Mouse (Mus musculus) ES-Bruce4 (cell line): ENCODE measurements around the gene Gm45618. TPM values are rescaled to one million over a fixed set of nuclear protein-coding genes. Genes with fewer than 3 reads are reported as not detected.
A peak's percentile ranks its signal among the peaks of the same experiment; 100 is the strongest.

Experiments used
- H3K27ac ChIP-seq: 2 replicates; pipeline ENCODE4 v1.5.1; 2012; ENCODE audit warnings: low read length, inconsistent platforms; ENCODE audit not compliant: insufficient read depth
- H3K27me3 ChIP-seq: 2 replicates; pipeline ENCODE4 v1.6.1; 2012; ENCODE audit warnings: mild to moderate bottlenecking, low read length, inconsistent platforms; ENCODE audit not compliant: control insufficient read depth, poor library complexity, insufficient read depth, severe bottlenecking
- H3K36me3 ChIP-seq: 2 replicates; pipeline ENCODE4 v1.6.1; 2012; ENCODE audit warnings: inconsistent platforms, mild to moderate bottlenecking, low read length, moderate library complexity; ENCODE audit not compliant: control insufficient read depth, poor library complexity, insufficient read depth, severe bottlenecking
- H3K4me1 ChIP-seq: one replicate; pipeline ENCODE4 v1.8.1; 2011; ENCODE audit warnings: low read length; ENCODE audit not compliant: control insufficient read depth, insufficient read depth
- H3K4me3 ChIP-seq: 2 replicates; pipeline ENCODE4 v1.5.1; 2011; ENCODE audit warnings: low read depth, mild to moderate bottlenecking, low read length
- H3K9ac ChIP-seq: 2 replicates; pipeline ENCODE4 v1.6.1; 2012; ENCODE audit warnings: low read depth, mild to moderate bottlenecking, inconsistent platforms; ENCODE audit not compliant: poor library complexity, severe bottlenecking
- H3K9me3 ChIP-seq: replicated peaks from 2 replicates; pipeline ENCODE4 v1.6.1; 2012; ENCODE audit warnings: mild to moderate bottlenecking, low read length, inconsistent platforms; ENCODE audit not compliant: control insufficient read depth, poor library complexity, insufficient read depth, severe bottlenecking
- CTCF ChIP-seq: IDR thresholded peaks from one replicate; pipeline ENCODE4 v1.8.1; 2011; ENCODE audit warnings: low read depth, low read length
- EP300 ChIP-seq: IDR thresholded peaks from 2 replicates; pipeline ENCODE4 v1.6.1; 2011; ENCODE audit warnings: low read depth, low read length; ENCODE audit not compliant: insufficient read depth
- POLR2A ChIP-seq: IDR thresholded peaks from one replicate; pipeline ENCODE4 v1.8.1; 2011; ENCODE audit warnings: low read length; ENCODE audit not compliant: insufficient read depth
- polyA plus RNA-seq: library from polyadenylated mRNA; stranded (reverse); fragments of >200 nt; gene quantifications from 2 replicates; pipeline ENCODE4 v1.2.4, GENCODE M21; 2011; ENCODE audit warnings: low read depth; ENCODE audit not compliant: missing spikeins, insufficient read depth, insufficient read length

Gm45618 gene
- polyA plus RNA-seq, 1 experiment = not detected

GRCm38 (mm10) chr7:142083588-142084317, 36.8 kb downstream of the Gm45618 start:
- Histone ChIP-seq H3K27ac (no peak overlapping the region), H3K36me3 (no peaks in the 10 kb centered on the region), H3K9me3 (no peaks in the 10 kb centered on the region), H3K4me3 (no peak overlapping the region), H3K27me3 (0 out of 2 replicates have a peak, but pooled peaks cover 3% of the 10 kb centered on the region), H3K9ac (no peak overlapping the region), H3K4me1 (no peaks in the 10 kb centered on the region)
- no peak for TF ChIP-seq POLR2A

GRCm38 (mm10) chr7:142082607-142083006, 37.9 kb downstream of the Gm45618 start:
- Histone ChIP-seq H3K4me3 (peak overlapping the region; percentile 55), H3K9ac (peak overlapping the region; percentile 46), H3K9me3 (no peaks in the 10 kb centered on the region), H3K27ac (no peak overlapping the region), H3K4me1 (no peaks in the 10 kb centered on the region), H3K36me3 (no peaks in the 10 kb centered on the region), H3K27me3 (0 out of 2 replicates have a peak, but pooled peaks cover 3% of the 10 kb centered on the region)
- no peak for TF ChIP-seq CTCF
- no peak for TF ChIP-seq EP300
- no peak for TF ChIP-seq POLR2A

GRCm38 (mm10) chr7:142082179-142082578, 38.4 kb downstream of the Gm45618 start:
- Histone ChIP-seq H3K4me1 (no peaks in the 10 kb centered on the region), H3K4me3 (peak overlapping the region; percentile 55), H3K36me3 (no peaks in the 10 kb centered on the region), H3K27ac (no peak overlapping the region), H3K9me3 (no peaks in the 10 kb centered on the region), H3K9ac (peak overlapping the region; percentile 46), H3K27me3 (0 out of 2 replicates have a peak, but pooled peaks cover 3% of the 10 kb centered on the region)
- no peak for TF ChIP-seq EP300
- TF ChIP-seq POLR2A = no peak
- no peak for TF ChIP-seq CTCF

GRCm38 (mm10) chr7:142081736-142082135, 38.8 kb downstream of the Gm45618 start:
- TF ChIP-seq POLR2A (no peak), CTCF (no peak), EP300 (no peak)
- Histone ChIP-seq H3K9me3 (no peaks in the 10 kb centered on the region), H3K27me3 (0 out of 2 replicates have a peak, but pooled peaks cover 3% of the 10 kb centered on the region), H3K4me3 (peak overlapping the region; percentile 43; the same call in 1 of the 2 replicates), H3K27ac (no peak overlapping the region), H3K4me1 (no peaks in the 10 kb centered on the region), H3K36me3 (no peaks in the 10 kb centered on the region), H3K9ac (peak overlapping the region; percentile 46; the same call in 1 of the 2 replicates)

GRCm38 (mm10) chr7:142080876-142081275, 39.7 kb downstream of the Gm45618 start:
- Histone ChIP-seq H3K27ac (no peak overlapping the region), H3K9me3 (no peaks in the 10 kb centered on the region), H3K4me1 (no peaks in the 10 kb centered on the region), H3K36me3 (no peaks in the 10 kb centered on the region), H3K9ac (no peak overlapping the region), H3K27me3 (0 out of 2 replicates have a peak, but pooled peaks cover 3% of the 10 kb centered on the region), H3K4me3 (no peak overlapping the region)
- TF ChIP-seq CTCF = no peak
- no peak for TF ChIP-seq EP300
- no peak for TF ChIP-seq POLR2A

- Histone ChIP-seq H3K36me3 (no peaks in the 10 kb centered on the region), H3K9ac (no peak overlapping the region), H3K27me3 (0 out of 2 replicates have a peak, but pooled peaks cover 3% of the 10 kb centered on the region), H3K4me1 (no peaks in the 10 kb centered on the region), H3K27ac (no peak overlapping the region), H3K9me3 (no peaks in the 10 kb centered on the region), H3K4me3 (no peak overlapping the region)
- TF ChIP-seq CTCF (no peak), POLR2A (no peak), EP300 (no peak)
Observed at GRCm38 (mm10) chr7:142079365-142079764, 41.2 kb downstream of the Gm45618 start.
